Mouse (Mus musculus) forebrain, embryonic 14.5 days (tissue): Measurements from ENCODE around the gene Myo1a. TPM values are rescaled to one million over a fixed set of nuclear protein-coding genes. Genes with fewer than 3 reads are reported as not detected.
A peak's percentile ranks its signal among the peaks of the same experiment; 100 is the strongest.

Experiments
- ATAC-seq: fragments of 200-750 bp; cut with Nextera tagmentation; 2 replicates; pipeline ENCODE4 v1.8.0; 2017; ENCODE audit warnings: mild to moderate bottlenecking, moderate library complexity
- DNase-seq: peaks from one replicate; pipeline ENCODE4 v3.0.0-alpha.2; 2015; ENCODE audit warnings: low spot score
- H3K27ac ChIP-seq: fragments of 300-500 bp; sonication (generic); 2 replicates; pipeline ENCODE4 v1.5.1; 2014; ENCODE audit warnings: low read depth, mild to moderate bottlenecking, control low read depth, low read length, moderate library complexity
- H3K27me3 ChIP-seq: fragments of 300-500 bp; sonication (generic); replicated peaks from 2 replicates; pipeline ENCODE4 v1.6.1; 2014; ENCODE audit warnings: low read length, control low read depth, mixed read lengths; ENCODE audit not compliant: control insufficient read depth, insufficient read depth
- H3K36me3 ChIP-seq: fragments of 300-500 bp; sonication (generic); 2 replicates; pipeline ENCODE4 v1.6.1; 2014; ENCODE audit warnings: low read length, control low read depth; ENCODE audit not compliant: control insufficient read depth, insufficient read depth
- H3K4me1 ChIP-seq: fragments of 300-500 bp; sonication (generic); 2 replicates; pipeline ENCODE4 v1.6.1; 2014; ENCODE audit warnings: antibody characterized with exemption, low read length, control low read depth; ENCODE audit not compliant: control insufficient read depth, insufficient read depth
- H3K4me2 ChIP-seq: fragments of 300-500 bp; sonication (generic); 2 replicates; pipeline ENCODE4 v1.6.1; 2014; ENCODE audit warnings: mild to moderate bottlenecking, control low read depth, low read length
- H3K4me3 ChIP-seq: fragments of 300-500 bp; sonication (generic); 2 replicates; pipeline ENCODE4 v1.5.1; 2014; ENCODE audit warnings: low read depth, low read length, control low read depth
- H3K9ac ChIP-seq: fragments of 300-500 bp; sonication (generic); 2 replicates; pipeline ENCODE4 v1.6.1; 2014; ENCODE audit warnings: mild to moderate bottlenecking, low read length, control low read depth, moderate library complexity
- H3K9me3 ChIP-seq: fragments of 300-500 bp; sonication (generic); replicated peaks from 2 replicates; pipeline ENCODE4 v1.6.1; 2016; ENCODE audit warnings: low read length, control low read depth, mixed read lengths; ENCODE audit not compliant: control insufficient read depth
- WGBS: fragments of 180-500 bp; shearing (Covaris S2); extraction: QIAGEN DNeasy Blood & Tissue Kit; methylation state at CpG from one replicate; pipeline ENCODE4 v1.1.7; 2014; 5-methylcytosine and 5-hydroxymethylcytosine counted together
- polyA plus RNA-seq: library from polyadenylated mRNA; unstranded; fragments of >200 nt; fragmentation: Nextera tagmentation; extraction: Ambion mirVana; gene quantifications from 2 replicates; pipeline ENCODE4 v1.2.1, GENCODE M21; 2014

The Myo1a gene
- polyA plus RNA-seq, 1 experiment from 2014 or later: 0.67 TPM

GRCm38 (mm10) chr10:127664891-127665290 lies 40.1 kb upstream of the Myo1a start:
- H3K4me1 ChIP-seq: peaks cover 20% of the 10 kb centered on the region
- no peaks in the 10 kb centered on the region for H3K9me3 ChIP-seq
- DNase-seq (no peak), ATAC-seq (no peak)
- no peak overlapping the region for H3K27ac ChIP-seq
- H3K9ac ChIP-seq: no peak overlapping the region
- no peak overlapping the region for H3K4me3 ChIP-seq
- no peaks in the 10 kb centered on the region for H3K36me3 ChIP-seq
- H3K4me2 ChIP-seq: no peak overlapping the region
- peaks cover 60% of the 10 kb centered on the region for H3K27me3 ChIP-seq
- 15% methylated on average over 13 of the region's 13 CpGs for WGBS

GRCm38 (mm10) chr10:127665366-127666181 lies 39.4 kb upstream of the Myo1a start:
- 5% methylated on average over 14 of the region's 14 CpGs for WGBS
- H3K36me3 ChIP-seq: no peaks in the 10 kb centered on the region
- DNase-seq (no peak), ATAC-seq (no peak)
- H3K9me3 ChIP-seq: no peaks in the 10 kb centered on the region
- H3K27ac ChIP-seq: no peak overlapping the region
- H3K4me3 ChIP-seq: peak overlapping the region; percentile 50
- peaks cover 20% of the 10 kb centered on the region for H3K4me1 ChIP-seq
- H3K9ac ChIP-seq: peak overlapping the region; percentile 68
- H3K4me2 ChIP-seq: peak overlapping the region; percentile 93
- H3K27me3 ChIP-seq: peaks cover 60% of the 10 kb centered on the region

GRCm38 (mm10) chr10:127666501-127667268 lies 38.3 kb upstream of the Myo1a start, which contains the start of gene Nemp1:
TSS of gene Nemp1 (plus strand) at chr10:127666901.
- H3K4me1 ChIP-seq: peaks cover 20% of the 10 kb centered on the region

GRCm38 (mm10) chr10:127667269-127668092 lies 37.5 kb upstream of the Myo1a start:
- Histone ChIP-seq H3K27me3 (peaks cover 55% of the 10 kb centered on the region), H3K4me2 (peak overlapping the region; percentile 93), H3K4me1 (peaks cover 18% of the 10 kb centered on the region)

More at GRCm38 (mm10) chr10:127666501-127667268, 38.3 kb upstream of the Myo1a start, which contains the start of gene Nemp1:
- H3K4me2 ChIP-seq: peak within 1 kb of the TSS; percentile 93
- WGBS: under 1% methylated on average over 65 of the region's 73 CpGs
- no peak for DNase-seq
- peaks cover 55% of the 10 kb centered on the region for H3K27me3 ChIP-seq
- ATAC-seq: peak; percentile 58
- no peaks in the 10 kb centered on the region for H3K9me3 ChIP-seq
- H3K9ac ChIP-seq: peak within 1 kb of the TSS; percentile 68
- no peak within 1 kb of the TSS for H3K27ac ChIP-seq
- peak within 1 kb of the TSS; percentile 50 for H3K4me3 ChIP-seq
- H3K36me3 ChIP-seq: no peaks in the 10 kb centered on the region

GRCm38 (mm10) chr10:127668093-127669050 lies 36.6 kb upstream of the Myo1a start, which contains the start of gene Nab2:
TSS of gene Nab2 (minus strand) at chr10:127668568.
- H3K4me2 ChIP-seq: peak within 1 kb of the TSS; percentile 93
- ATAC-seq (peak; percentile 27), DNase-seq (peak; percentile 65)
- H3K27ac ChIP-seq: peak within 1 kb of the TSS; percentile 5; the same call in 1 of the 2 replicates
- H3K27me3 ChIP-seq: peaks cover 46% of the 10 kb centered on the region
- WGBS: 4% methylated on average over 40 of the region's 40 CpGs
- no peaks in the 10 kb centered on the region for H3K36me3 ChIP-seq
- H3K4me1 ChIP-seq: peaks cover 18% of the 10 kb centered on the region
- H3K9me3 ChIP-seq: no peaks in the 10 kb centered on the region
- H3K4me3 ChIP-seq: peak within 1 kb of the TSS; percentile 50
- H3K9ac ChIP-seq: peak within 1 kb of the TSS; percentile 62

More at GRCm38 (mm10) chr10:127667269-127668092, 37.5 kb upstream of the Myo1a start:
- H3K9ac ChIP-seq: peak overlapping the region; percentile 68
- DNase-seq (peak; percentile 59), ATAC-seq (peak; percentile 12; the same call in 1 of the 2 replicates)
- H3K4me3 ChIP-seq: peak overlapping the region; percentile 50
- H3K36me3 ChIP-seq: no peaks in the 10 kb centered on the region
- WGBS: 5% methylated on average over 35 of the region's 35 CpGs
- peak overlapping the region; percentile 5; the same call in 1 of the 2 replicates for H3K27ac ChIP-seq
- H3K9me3 ChIP-seq: no peaks in the 10 kb centered on the region

- no peaks in the 10 kb centered on the region for H3K9me3 ChIP-seq
- H3K4me1 ChIP-seq: peaks cover 18% of the 10 kb centered on the region
- no peaks in the 10 kb centered on the region for H3K36me3 ChIP-seq
- no peak overlapping the region for H3K27ac ChIP-seq
- H3K9ac ChIP-seq: peak overlapping the region; percentile 8; the same call in 1 of the 2 replicates
- no peak for ATAC-seq
- peak overlapping the region; percentile 93; the same call in 1 of the 2 replicates for H3K4me2 ChIP-seq
- DNase-seq: peak; percentile 49
- no peak overlapping the region; the same call in 1 of the 2 replicates for H3K4me3 ChIP-seq
- WGBS: 28% methylated on average over 7 of the region's 7 CpGs
- H3K27me3 ChIP-seq: peaks cover 38% of the 10 kb centered on the region
Measured at GRCm38 (mm10) chr10:127669170-127669569, 35.8 kb upstream of the Myo1a start.

- DNase-seq (no peak), ATAC-seq (no peak)
- H3K9me3 ChIP-seq: no peaks in the 10 kb centered on the region
- H3K4me2 ChIP-seq: no peak overlapping the region
- peaks cover 18% of the 10 kb centered on the region for H3K4me1 ChIP-seq
- WGBS: 91% methylated on average over 2 of the region's 2 CpGs
- no peak overlapping the region for H3K4me3 ChIP-seq
- no peak overlapping the region for H3K9ac ChIP-seq
- peaks cover 28% of the 10 kb centered on the region for H3K27me3 ChIP-seq
- no peaks in the 10 kb centered on the region for H3K36me3 ChIP-seq
- no peak overlapping the region for H3K27ac ChIP-seq
Measured at GRCm38 (mm10) chr10:127670185-127670584, 34.8 kb upstream of the Myo1a start.
